Mouse (Mus musculus) forebrain, embryonic 16.5 days (tissue): ENCODE data around the gene Rad51c. TPM values are rescaled to one million over a fixed set of nuclear protein-coding genes. Genes with fewer than 3 reads are reported as not detected.

Experiments
- ATAC-seq: fragments of 200-750 bp; cut with Nextera tagmentation; 2 replicates; pipeline ENCODE4 v1.8.0; 2017; ENCODE audit warnings: mild to moderate bottlenecking, moderate library complexity
- H3K27ac ChIP-seq: fragments of 300-500 bp; sonication (generic); 2 replicates; pipeline ENCODE4 v1.5.1; 2014; ENCODE audit warnings: low read length, control low read depth
- H3K27me3 ChIP-seq: fragments of 300-500 bp; sonication (generic); replicated peaks from 2 replicates; pipeline ENCODE4 v1.6.1; 2014; ENCODE audit warnings: low read length; ENCODE audit not compliant: control insufficient read depth, insufficient read depth
- H3K36me3 ChIP-seq: fragments of 300-500 bp; sonication (generic); 2 replicates; pipeline ENCODE4 v1.6.1; 2014; ENCODE audit not compliant: control insufficient read depth, insufficient read depth
- H3K4me1 ChIP-seq: fragments of 300-500 bp; sonication (generic); replicated peaks from 2 replicates; pipeline ENCODE4 v1.6.1; 2014; ENCODE audit warnings: low read length; ENCODE audit not compliant: control insufficient read depth, insufficient read depth
- H3K4me2 ChIP-seq: fragments of 300-500 bp; sonication (generic); 2 replicates; pipeline ENCODE4 v1.6.1; 2014; ENCODE audit warnings: mild to moderate bottlenecking, low read length, control low read depth
- H3K4me3 ChIP-seq: fragments of 300-500 bp; sonication (generic); replicated peaks from 2 replicates; pipeline ENCODE4 v1.5.1; 2014; ENCODE audit warnings: mild to moderate bottlenecking, low read length, control low read depth
- H3K9ac ChIP-seq: fragments of 300-500 bp; sonication (generic); replicated peaks from 2 replicates; pipeline ENCODE4 v1.6.1; 2014; ENCODE audit warnings: low read depth, low read length, control low read depth
- H3K9me3 ChIP-seq: fragments of 300-500 bp; sonication (generic); 2 replicates; pipeline ENCODE4 v1.6.1; 2016; ENCODE audit warnings: low read length; ENCODE audit not compliant: control insufficient read depth
- WGBS: fragments of 180-500 bp; shearing (Covaris S2); extraction: QIAGEN DNeasy Blood & Tissue Kit; methylation state at CpG from one replicate; pipeline ENCODE4 v1.1.7; 2014; 5-methylcytosine and 5-hydroxymethylcytosine counted together
- polyA plus RNA-seq: library from polyadenylated mRNA; unstranded; fragments of >200 nt; fragmentation: Nextera tagmentation; extraction: Ambion mirVana; gene quantifications from 2 replicates; pipeline ENCODE4 v1.2.1, GENCODE M21; 2015

The Rad51c gene
- polyA plus RNA-seq, 1 experiment from 2014 or later, result 7.4 TPM

DNA sequence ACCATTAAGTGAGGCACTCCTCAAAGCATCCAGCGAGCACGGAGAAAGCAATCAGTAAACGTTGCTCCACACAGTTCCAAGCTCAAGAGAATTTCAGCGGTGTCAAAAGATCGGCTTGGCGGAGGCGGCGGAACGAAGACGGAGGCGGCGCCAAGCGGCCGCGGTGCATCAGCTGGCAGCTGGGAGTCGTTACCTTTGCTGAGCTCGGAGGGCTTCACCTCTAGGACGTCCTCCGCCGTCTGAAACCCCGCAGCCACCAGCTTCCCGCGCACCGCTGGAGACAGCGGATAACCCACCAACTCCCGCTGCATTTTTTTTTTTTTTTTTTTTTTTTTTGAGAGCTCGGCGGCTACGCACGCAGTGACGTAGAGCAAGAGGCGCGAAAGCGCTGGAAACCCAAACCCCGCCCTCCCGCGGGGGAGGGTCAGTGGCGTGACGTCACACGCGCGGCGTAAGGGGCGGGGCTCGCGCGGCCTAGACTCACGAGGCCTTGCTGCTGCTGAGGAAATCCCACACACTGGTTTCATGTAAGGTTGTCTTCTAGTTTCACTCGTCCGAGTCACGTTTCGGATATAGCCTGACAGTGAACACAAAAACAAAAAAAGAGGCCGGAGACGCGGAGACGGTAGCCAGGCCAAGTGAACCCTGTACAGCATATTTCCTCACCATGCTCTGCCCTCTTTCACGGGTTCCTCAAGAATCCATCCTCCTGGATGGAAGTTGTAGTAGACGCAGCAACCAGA is 472 bp downstream of the Rad51c start:
- no peaks in the 10 kb centered on the region for H3K9me3 ChIP-seq
- peak overlapping the region; percentile 68 for H3K4me2 ChIP-seq
- H3K36me3 ChIP-seq, result no peaks in the 10 kb centered on the region
- 2% methylated on average over 58 of the region's 58 CpGs for WGBS
- ATAC-seq, result peak; percentile 94
- peaks cover 5% of the 10 kb centered on the region; the same call in 1 of the 2 replicates for H3K4me1 ChIP-seq
- peak overlapping the region; percentile 69 for H3K4me3 ChIP-seq
- peak overlapping the region; percentile 81 for H3K9ac ChIP-seq
- no peaks in the 10 kb centered on the region for H3K27me3 ChIP-seq
- peak overlapping the region; percentile 90 for H3K27ac ChIP-seq

DNA sequence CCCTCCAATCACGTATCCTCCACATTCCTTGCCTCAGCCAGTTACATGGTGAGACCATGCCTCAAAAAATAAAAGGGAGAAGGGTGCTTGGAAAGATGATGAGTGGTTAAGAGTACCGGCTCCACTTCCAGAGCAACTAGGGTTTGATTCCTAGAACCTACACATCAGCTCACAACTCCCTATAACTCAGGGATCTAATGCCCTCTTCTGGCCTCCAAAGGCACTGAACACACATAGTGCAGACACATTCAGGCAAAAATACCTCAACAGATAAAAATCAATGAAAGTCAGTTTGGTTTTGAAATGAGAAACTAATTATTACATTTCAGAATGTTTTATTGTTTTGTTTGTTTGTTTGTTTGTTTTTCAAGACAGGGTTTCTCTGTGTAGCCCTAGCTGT is 6.4 kb downstream of the Rad51c start:
- no peak for ATAC-seq
- Histone ChIP-seq H3K27me3 (no peaks in the 10 kb centered on the region), H3K4me2 (no peak overlapping the region), H3K36me3 (no peaks in the 10 kb centered on the region), H3K27ac (no peak overlapping the region), H3K9me3 (no peaks in the 10 kb centered on the region), H3K4me1 (no peaks in the 10 kb centered on the region), H3K4me3 (no peak overlapping the region), H3K9ac (no peak overlapping the region)
- whole genome bisulfite sequencing, result 93% methylated on average over 2 of the region's 2 CpGs

DNA sequence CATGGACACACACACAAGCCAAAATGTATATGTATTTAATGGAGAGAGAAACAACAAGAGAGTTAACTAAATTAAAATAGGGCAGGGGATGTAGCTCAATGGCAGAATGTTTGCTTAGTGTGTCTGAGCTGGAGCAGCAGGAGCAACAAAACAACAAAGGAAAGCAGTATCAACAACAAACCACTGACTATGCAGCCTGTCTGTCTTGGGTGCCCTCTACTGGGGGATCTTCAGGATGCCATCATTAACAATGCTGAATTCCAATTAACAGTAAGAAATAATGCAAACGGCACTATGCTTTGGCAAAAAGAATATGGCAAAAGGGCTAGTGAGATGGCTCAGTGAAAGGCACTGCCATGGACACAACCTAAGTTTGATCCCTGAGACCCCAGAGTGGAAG is 10.9 kb downstream of the Rad51c start:
- Histone ChIP-seq H3K9me3 (no peaks in the 10 kb centered on the region), H3K9ac (no peak overlapping the region), H3K27ac (no peak overlapping the region), H3K4me1 (no peaks in the 10 kb centered on the region), H3K4me2 (no peak overlapping the region), H3K4me3 (no peak overlapping the region), H3K36me3 (no peaks in the 10 kb centered on the region), H3K27me3 (no peaks in the 10 kb centered on the region)
- peak; percentile 43; the same call in 1 of the 2 replicates for ATAC-seq
- WGBS, result 7% methylated on average over 1 of the region's 1 CpGs

DNA sequence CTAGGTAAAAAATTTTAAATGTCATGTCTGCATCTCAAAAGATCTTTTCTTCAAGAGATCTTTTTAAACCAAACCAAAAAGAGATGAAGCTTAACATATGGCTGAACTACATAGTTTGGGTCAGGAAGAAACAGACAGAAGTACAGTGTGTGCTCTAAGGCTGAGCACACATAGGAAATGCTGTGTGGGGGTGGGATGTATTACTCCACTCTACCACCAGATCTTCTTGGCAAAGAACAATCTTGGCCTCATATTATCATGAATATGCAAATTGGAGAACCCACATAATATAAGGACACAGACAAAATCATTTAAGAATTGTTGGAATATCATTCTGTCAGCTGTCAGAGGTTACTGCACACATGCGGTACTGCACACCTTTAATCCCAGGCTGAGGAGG is 19.1 kb downstream of the Rad51c start:
- no peaks in the 10 kb centered on the region for H3K27me3 ChIP-seq
- H3K9me3 ChIP-seq, result no peaks in the 10 kb centered on the region
- no peak overlapping the region for H3K27ac ChIP-seq
- no peak overlapping the region for H3K4me3 ChIP-seq
- WGBS, result 73% methylated on average over 1 of the region's 1 CpGs
- H3K36me3 ChIP-seq, result no peaks in the 10 kb centered on the region
- no peak overlapping the region for H3K4me2 ChIP-seq
- no peak overlapping the region for H3K9ac ChIP-seq
- ATAC-seq, result no peak
- no peaks in the 10 kb centered on the region for H3K4me1 ChIP-seq

- Histone ChIP-seq H3K4me1 (no peaks in the 10 kb centered on the region), H3K4me2 (no peak overlapping the region), H3K27me3 (no peaks in the 10 kb centered on the region), H3K9me3 (no peaks in the 10 kb centered on the region), H3K9ac (no peak overlapping the region), H3K4me3 (no peak overlapping the region), H3K36me3 (no peaks in the 10 kb centered on the region), H3K27ac (no peak overlapping the region)
- over 99% methylated on average over 4 of the region's 4 CpGs for WGBS
- no peak for ATAC-seq
These were observed 20.2 kb downstream of the Rad51c start for GRCm38 (mm10) chr11:87384551-87384950.

GRCm38 (mm10) chr11:87367865-87368580 is 36.7 kb downstream of the Rad51c start:
- 63% methylated on average over 9 of the region's 9 CpGs for WGBS
- no peaks in the 10 kb centered on the region for H3K9me3 ChIP-seq
- no peaks in the 10 kb centered on the region for H3K4me1 ChIP-seq
- H3K36me3 ChIP-seq, result no peaks in the 10 kb centered on the region
- no peak; the same call in 1 of the 2 replicates for ATAC-seq
- no peak overlapping the region; the same call in 1 of the 2 replicates for H3K27ac ChIP-seq
- no peak overlapping the region for H3K4me2 ChIP-seq
- no peak overlapping the region for H3K9ac ChIP-seq
- H3K4me3 ChIP-seq, result no peak overlapping the region
- H3K27me3 ChIP-seq, result no peaks in the 10 kb centered on the region

- Histone ChIP-seq H3K27ac (no peak overlapping the region), H3K9me3 (no peaks in the 10 kb centered on the region), H3K4me2 (no peak overlapping the region), H3K9ac (no peak overlapping the region), H3K4me3 (no peak overlapping the region), H3K27me3 (no peaks in the 10 kb centered on the region), H3K4me1 (no peaks in the 10 kb centered on the region), H3K36me3 (no peaks in the 10 kb centered on the region)
- 87% methylated on average over 7 of the region's 7 CpGs for WGBS
- no peak for ATAC-seq
These were observed 37.7 kb downstream of the Rad51c start for GRCm38 (mm10) chr11:87367061-87367460.

GRCm38 (mm10) chr11:87365120-87365519 is 39.6 kb downstream of the Rad51c start:
- Histone ChIP-seq H3K36me3 (no peaks in the 10 kb centered on the region), H3K4me3 (no peak overlapping the region), H3K27me3 (no peaks in the 10 kb centered on the region), H3K9me3 (no peaks in the 10 kb centered on the region), H3K9ac (no peak overlapping the region), H3K4me1 (no peaks in the 10 kb centered on the region), H3K4me2 (no peak overlapping the region), H3K27ac (no peak overlapping the region)
- no peak for ATAC-seq
- 93% methylated on average over 5 of the region's 5 CpGs for WGBS

- 10% methylated on average over 10 of the region's 10 CpGs for WGBS
These were observed 45.5 kb downstream of the Rad51c start for GRCm38 (mm10) chr11:87359262-87359612.

More at GRCm38 (mm10) chr11:87359262-87359612, 45.5 kb downstream of the Rad51c start:
- peak overlapping the region; percentile 97 for H3K9ac ChIP-seq
- ATAC-seq, result no peak
- H3K4me1 ChIP-seq, result peaks cover 15% of the 10 kb centered on the region
- no peaks in the 10 kb centered on the region for H3K9me3 ChIP-seq
- H3K4me2 ChIP-seq, result peak overlapping the region; percentile 72
- peak overlapping the region; percentile 49 for H3K27ac ChIP-seq
- H3K36me3 ChIP-seq, result no peaks in the 10 kb centered on the region
- H3K4me3 ChIP-seq, result peak overlapping the region; percentile 95
- H3K27me3 ChIP-seq, result no peaks in the 10 kb centered on the region
